Mouse (Mus musculus) neural tube, embryonic 15.5 days (tissue): ENCODE measurements around the gene Adamts17. TPM values are rescaled to one million over a fixed set of nuclear protein-coding genes. Genes with fewer than 3 reads are reported as not detected.

ENCODE experiments used
- ATAC-seq: fragments of 200-750 bp; cut with Nextera tagmentation; 2 replicates; pipeline ENCODE4 v1.8.0; 2017; ENCODE audit warnings: mild to moderate bottlenecking, moderate TSS enrichment, moderate library complexity; ENCODE audit not compliant: low FRiP score
- H3K27ac ChIP-seq: fragments of 300-500 bp; sonication (generic); replicated peaks from 2 replicates; pipeline ENCODE4 v1.5.1; 2015; ENCODE audit warnings: mild to moderate bottlenecking, inconsistent platforms
- H3K27me3 ChIP-seq: fragments of 300-500 bp; sonication (generic); replicated peaks from 2 replicates; pipeline ENCODE4 v1.6.1; 2015; ENCODE audit warnings: inconsistent platforms
- H3K36me3 ChIP-seq: fragments of 300-500 bp; sonication (generic); 2 replicates; pipeline ENCODE4 v1.6.1; 2015; ENCODE audit warnings: inconsistent platforms
- H3K4me1 ChIP-seq: fragments of 300-500 bp; sonication (generic); 2 replicates; pipeline ENCODE4 v1.6.1; 2015; ENCODE audit warnings: inconsistent platforms
- H3K4me2 ChIP-seq: fragments of 300-500 bp; sonication (generic); 2 replicates; pipeline ENCODE4 v1.6.1; 2015; ENCODE audit warnings: inconsistent platforms, mild to moderate bottlenecking, moderate library complexity
- H3K4me3 ChIP-seq: fragments of 300-500 bp; sonication (generic); replicated peaks from 2 replicates; pipeline ENCODE4 v1.5.1; 2015; ENCODE audit warnings: mild to moderate bottlenecking, inconsistent platforms
- H3K9ac ChIP-seq: fragments of 300-500 bp; sonication (generic); replicated peaks from 2 replicates; pipeline ENCODE4 v1.6.1; 2015; ENCODE audit warnings: mild to moderate bottlenecking, inconsistent platforms
- H3K9me3 ChIP-seq: fragments of 300-500 bp; sonication (generic); replicated peaks from 2 replicates; pipeline ENCODE4 v1.6.1; 2016; ENCODE audit warnings: inconsistent platforms
- WGBS: fragments of 180-500 bp; shearing (Covaris S2); methylation state at CpG from one replicate; pipeline ENCODE4 v1.1.7; 2015; ENCODE audit warnings: mixed read lengths; 5-methylcytosine and 5-hydroxymethylcytosine counted together
- polyA plus RNA-seq: library from polyadenylated mRNA; unstranded; fragments of >200 nt; fragmentation: Nextera tagmentation; extraction: Ambion mirVana; gene quantifications from 2 replicates; pipeline ENCODE4 v1.2.1, GENCODE M21; 2015

Gene Adamts17
- polyA plus RNA-seq, 1 experiment from 2014 or later = 7.1 TPM

DNA sequence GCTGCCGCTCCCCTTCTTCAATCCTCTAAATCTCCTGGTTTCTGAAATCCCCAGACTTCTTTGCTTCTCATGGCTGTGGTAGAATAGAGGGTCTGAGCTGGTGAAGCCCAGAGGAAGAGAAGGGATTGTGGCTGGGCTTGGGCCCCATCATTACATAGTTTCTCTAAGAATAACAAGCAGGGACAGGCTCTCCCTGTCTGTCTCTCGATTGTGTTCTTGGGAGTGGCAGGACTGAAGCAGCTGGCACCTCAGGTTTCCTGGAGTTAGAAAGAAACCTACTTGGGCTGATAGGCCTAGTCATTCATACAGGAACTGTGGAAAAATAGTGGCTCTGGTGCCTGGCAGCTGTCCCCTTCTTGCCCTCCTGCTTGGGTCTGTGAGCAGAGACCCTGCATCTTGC lies 51.9 kb downstream of the Adamts17 start:
- WGBS = 81% methylated on average over 2 of the region's 2 CpGs
- no peaks in the 10 kb centered on the region for H3K27me3 ChIP-seq
- no peaks in the 10 kb centered on the region for H3K9me3 ChIP-seq
- H3K36me3 ChIP-seq = 0 out of 2 replicates have a peak, but pooled peaks cover 3% of the 10 kb centered on the region
- no peak overlapping the region for H3K27ac ChIP-seq
- no peak overlapping the region for H3K4me2 ChIP-seq
- no peak for ATAC-seq
- H3K9ac ChIP-seq = no peak overlapping the region
- no peak overlapping the region for H3K4me3 ChIP-seq
- H3K4me1 ChIP-seq = no peaks in the 10 kb centered on the region

DNA sequence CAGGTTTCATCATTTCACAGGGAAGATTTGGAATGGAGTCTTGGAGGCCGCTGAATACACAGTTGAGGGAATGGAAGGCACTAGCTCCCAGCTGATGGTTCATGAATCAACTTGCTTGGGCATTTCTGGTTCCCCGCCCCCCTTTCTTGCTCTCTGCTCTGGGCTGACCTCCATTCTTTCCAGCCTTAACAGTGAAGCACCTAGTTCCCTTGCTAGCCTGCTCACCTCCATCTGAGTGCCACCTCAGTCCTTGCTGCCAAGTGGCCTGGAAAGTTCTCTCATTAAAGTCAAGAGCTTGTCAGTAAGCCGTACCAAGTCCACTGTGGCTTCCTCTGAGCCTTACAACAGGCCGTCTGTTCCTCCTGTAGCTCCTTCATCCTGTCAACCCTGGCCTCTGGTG lies 52.6 kb downstream of the Adamts17 start:
- no peaks in the 10 kb centered on the region for H3K27me3 ChIP-seq
- ATAC-seq = no peak
- no peak overlapping the region for H3K27ac ChIP-seq
- H3K4me1 ChIP-seq = no peaks in the 10 kb centered on the region
- no peak overlapping the region for H3K4me2 ChIP-seq
- H3K9ac ChIP-seq = no peak overlapping the region
- no peak overlapping the region for H3K4me3 ChIP-seq
- H3K36me3 ChIP-seq = 0 out of 2 replicates have a peak, but pooled peaks cover 8% of the 10 kb centered on the region
- H3K9me3 ChIP-seq = no peaks in the 10 kb centered on the region
- WGBS = 87% methylated on average over 4 of the region's 4 CpGs

- Histone ChIP-seq H3K9me3 (no peaks in the 10 kb centered on the region), H3K36me3 (no peaks in the 10 kb centered on the region), H3K4me2 (no peak overlapping the region), H3K27ac (no peak overlapping the region), H3K9ac (no peak overlapping the region), H3K4me3 (no peak overlapping the region), H3K4me1 (0 out of 2 replicates have a peak, but pooled peaks cover 7% of the 10 kb centered on the region), H3K27me3 (no peaks in the 10 kb centered on the region)
- whole genome bisulfite sequencing = 79% methylated on average over 7 of the region's 7 CpGs
- ATAC-seq = no peak
These were observed 62.8 kb downstream of the Adamts17 start for GRCm38 (mm10) chr7:66902376-66902775.

DNA sequence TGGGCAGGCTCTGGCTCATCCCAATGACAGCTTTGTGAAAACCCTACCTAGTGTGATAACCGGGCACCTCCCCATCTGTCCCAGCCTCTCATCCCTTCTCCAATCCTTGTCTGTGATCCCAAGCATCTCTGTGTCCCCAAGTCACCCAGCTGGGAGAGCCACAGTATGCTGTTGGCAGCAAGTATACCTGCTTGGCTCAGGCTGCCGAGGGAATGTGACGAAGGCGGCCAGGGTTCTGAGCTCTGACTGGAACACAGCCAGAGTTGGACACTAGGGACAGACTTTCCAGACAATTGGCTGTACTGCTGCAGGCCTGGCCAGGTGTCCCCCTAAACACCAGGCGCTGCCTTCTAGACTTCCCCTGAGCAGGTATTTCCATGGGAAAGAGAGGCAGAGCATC lies 63.5 kb downstream of the Adamts17 start:
- Histone ChIP-seq H3K9me3 (no peaks in the 10 kb centered on the region), H3K36me3 (no peaks in the 10 kb centered on the region), H3K27me3 (no peaks in the 10 kb centered on the region), H3K4me3 (no peak overlapping the region), H3K9ac (no peak overlapping the region), H3K27ac (no peak overlapping the region), H3K4me2 (no peak overlapping the region), H3K4me1 (0 out of 2 replicates have a peak, but pooled peaks cover 7% of the 10 kb centered on the region)
- 52% methylated on average over 5 of the region's 5 CpGs for WGBS
- ATAC-seq = no peak

GRCm38 (mm10) chr7:66905941-66906340 lies 66.4 kb downstream of the Adamts17 start:
- 88% methylated on average over 4 of the region's 4 CpGs for WGBS
- Histone ChIP-seq H3K36me3 (0 out of 2 replicates have a peak, but pooled peaks cover 5% of the 10 kb centered on the region), H3K27me3 (no peaks in the 10 kb centered on the region), H3K4me2 (no peak overlapping the region), H3K9me3 (no peaks in the 10 kb centered on the region), H3K9ac (no peak overlapping the region), H3K4me3 (no peak overlapping the region), H3K27ac (no peak overlapping the region), H3K4me1 (0 out of 2 replicates have a peak, but pooled peaks cover 7% of the 10 kb centered on the region)
- no peak for ATAC-seq

- H3K9ac ChIP-seq = no peak overlapping the region
- H3K4me3 ChIP-seq = no peak overlapping the region
- H3K4me2 ChIP-seq = no peak overlapping the region
- 0 out of 2 replicates have a peak, but pooled peaks cover 5% of the 10 kb centered on the region for H3K36me3 ChIP-seq
- H3K9me3 ChIP-seq = no peaks in the 10 kb centered on the region
- H3K4me1 ChIP-seq = peaks cover 3% of the 10 kb centered on the region; the same call in 1 of the 2 replicates
- ATAC-seq = no peak
- H3K27me3 ChIP-seq = no peaks in the 10 kb centered on the region
- 70% methylated on average over 5 of the region's 5 CpGs for WGBS
- H3K27ac ChIP-seq = no peak overlapping the region
These were observed 73.3 kb downstream of the Adamts17 start for GRCm38 (mm10) chr7:66912866-66913265.

- Histone ChIP-seq H3K4me2 (no peak overlapping the region), H3K9me3 (no peaks in the 10 kb centered on the region), H3K4me1 (no peaks in the 10 kb centered on the region), H3K27ac (no peak overlapping the region), H3K9ac (no peak overlapping the region), H3K27me3 (no peaks in the 10 kb centered on the region), H3K4me3 (no peak overlapping the region), H3K36me3 (no peaks in the 10 kb centered on the region)
- ATAC-seq = no peak
- 100% methylated on average over 3 of the region's 3 CpGs for WGBS
These were observed 84.1 kb downstream of the Adamts17 start for GRCm38 (mm10) chr7:66923595-66923994.

GRCm38 (mm10) chr7:66924104-66924503 lies 84.6 kb downstream of the Adamts17 start:
- Histone ChIP-seq H3K27me3 (no peaks in the 10 kb centered on the region), H3K4me1 (no peaks in the 10 kb centered on the region), H3K4me3 (no peak overlapping the region), H3K9ac (no peak overlapping the region), H3K4me2 (no peak overlapping the region), H3K9me3 (no peaks in the 10 kb centered on the region), H3K36me3 (no peaks in the 10 kb centered on the region), H3K27ac (no peak overlapping the region)
- no peak for ATAC-seq
- WGBS = 89% methylated on average over 1 of the region's 1 CpGs

DNA sequence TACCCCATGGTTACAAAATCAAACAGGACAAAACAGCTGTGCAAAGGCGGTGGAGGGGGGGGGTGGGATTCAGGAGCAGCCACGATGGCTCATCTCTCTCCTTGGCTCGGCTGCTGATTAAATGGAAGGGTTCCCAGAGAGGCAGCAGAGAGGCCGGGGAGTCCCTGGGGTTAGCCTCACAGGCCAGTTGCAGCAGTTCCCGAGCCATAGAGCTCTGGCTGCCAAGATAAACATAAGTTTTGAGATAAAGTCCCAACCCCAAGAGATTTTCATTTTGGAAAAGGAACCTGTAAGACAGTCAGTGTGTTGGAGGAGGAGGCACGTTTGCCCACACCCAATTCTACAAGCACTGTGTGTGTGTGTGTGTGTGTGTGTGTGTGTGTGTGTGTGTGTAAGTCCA lies 89.7 kb downstream of the Adamts17 start:
- H3K9me3 ChIP-seq = no peaks in the 10 kb centered on the region
- no peak overlapping the region for H3K27ac ChIP-seq
- no peak overlapping the region for H3K9ac ChIP-seq
- ATAC-seq = no peak
- whole genome bisulfite sequencing = 45% methylated on average over 6 of the region's 6 CpGs
- H3K4me2 ChIP-seq = no peak overlapping the region
- peaks cover 11% of the 10 kb centered on the region for H3K4me1 ChIP-seq
- H3K4me3 ChIP-seq = no peak overlapping the region
- H3K27me3 ChIP-seq = no peaks in the 10 kb centered on the region
- H3K36me3 ChIP-seq = no peaks in the 10 kb centered on the region

- no peak for ATAC-seq
- Histone ChIP-seq H3K9me3 (no peaks in the 10 kb centered on the region), H3K9ac (no peak overlapping the region), H3K4me3 (no peak overlapping the region), H3K36me3 (no peaks in the 10 kb centered on the region), H3K4me2 (no peak overlapping the region), H3K4me1 (peaks cover 23% of the 10 kb centered on the region), H3K27ac (no peak overlapping the region), H3K27me3 (no peaks in the 10 kb centered on the region)
- 100% methylated on average over 1 of the region's 1 CpGs for WGBS
These were observed 91.8 kb downstream of the Adamts17 start for GRCm38 (mm10) chr7:66931291-66931690.

- H3K4me1 ChIP-seq = peaks cover 24% of the 10 kb centered on the region
- no peak for ATAC-seq
- no peaks in the 10 kb centered on the region for H3K36me3 ChIP-seq
- H3K27ac ChIP-seq = no peak overlapping the region
- H3K27me3 ChIP-seq = no peaks in the 10 kb centered on the region
- no peak overlapping the region for H3K4me2 ChIP-seq
- H3K4me3 ChIP-seq = no peak overlapping the region
- 64% methylated on average over 4 of the region's 4 CpGs for WGBS
- no peak overlapping the region for H3K9ac ChIP-seq
- H3K9me3 ChIP-seq = no peaks in the 10 kb centered on the region
These were observed 93.7 kb downstream of the Adamts17 start for GRCm38 (mm10) chr7:66933251-66933650.

DNA sequence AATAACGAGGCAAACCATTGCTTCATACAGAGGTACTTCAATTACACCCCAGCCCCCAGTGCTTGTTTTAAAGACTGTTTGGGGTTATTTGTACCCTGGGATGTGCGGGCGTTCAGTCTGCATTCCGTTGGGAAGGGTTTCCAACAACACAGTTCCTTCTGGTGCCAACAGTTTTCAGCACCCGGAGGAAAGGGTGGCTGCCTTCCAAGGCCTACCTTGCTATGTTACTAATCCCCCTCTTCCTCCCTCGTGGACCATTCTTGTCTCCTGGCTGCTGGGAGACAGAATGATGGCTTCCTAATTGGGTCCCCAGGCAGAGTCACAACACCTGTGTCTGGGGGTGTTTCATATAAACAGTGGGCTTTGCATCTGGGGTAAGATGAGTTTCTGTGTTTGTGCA lies 94.5 kb downstream of the Adamts17 start:
- H3K27ac ChIP-seq = no peak overlapping the region
- WGBS = 52% methylated on average over 6 of the region's 6 CpGs
- no peak overlapping the region for H3K4me2 ChIP-seq

DNA sequence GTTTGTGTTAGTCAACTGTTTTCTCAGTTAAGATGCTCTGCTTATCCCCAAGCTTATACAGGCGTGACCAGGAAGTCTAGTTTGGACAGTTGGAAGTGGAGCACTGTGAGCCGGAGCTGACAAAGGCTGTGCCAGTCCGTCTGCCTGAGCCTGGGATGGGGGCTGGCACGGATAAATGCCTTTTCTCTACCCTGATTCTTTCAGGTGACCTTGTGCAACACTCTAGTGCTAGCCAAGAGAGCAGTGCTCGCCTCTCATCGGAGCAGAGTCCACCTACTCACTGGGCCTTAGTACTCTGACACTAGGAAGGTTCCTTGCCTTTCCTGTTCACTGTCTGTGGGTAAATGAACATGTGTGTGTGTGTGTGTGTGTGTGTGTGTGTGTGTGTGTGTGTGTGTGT lies 95.5 kb downstream of the Adamts17 start:
- no peaks in the 10 kb centered on the region for H3K36me3 ChIP-seq
- peaks cover 24% of the 10 kb centered on the region for H3K4me1 ChIP-seq
- ATAC-seq = no peak
- 89% methylated on average over 6 of the region's 6 CpGs for WGBS
- H3K9me3 ChIP-seq = no peaks in the 10 kb centered on the region
- no peak overlapping the region for H3K9ac ChIP-seq
- H3K27me3 ChIP-seq = no peaks in the 10 kb centered on the region
- H3K27ac ChIP-seq = 0 out of 2 replicates have a peak overlapping the region, but pooled peaks have one; percentile 9
- H3K4me3 ChIP-seq = no peak overlapping the region
- H3K4me2 ChIP-seq = no peak overlapping the region

More for the DNA sequence above, 94.5 kb downstream of the Adamts17 start:
- Histone ChIP-seq H3K4me1 (peaks cover 24% of the 10 kb centered on the region), H3K4me3 (no peak overlapping the region), H3K9ac (no peak overlapping the region), H3K9me3 (no peaks in the 10 kb centered on the region), H3K27me3 (no peaks in the 10 kb centered on the region), H3K36me3 (no peaks in the 10 kb centered on the region)
- ATAC-seq = no peak
